ENCODE assay signal across 25 mouse cellular contexts in the genomic region with DNA sequence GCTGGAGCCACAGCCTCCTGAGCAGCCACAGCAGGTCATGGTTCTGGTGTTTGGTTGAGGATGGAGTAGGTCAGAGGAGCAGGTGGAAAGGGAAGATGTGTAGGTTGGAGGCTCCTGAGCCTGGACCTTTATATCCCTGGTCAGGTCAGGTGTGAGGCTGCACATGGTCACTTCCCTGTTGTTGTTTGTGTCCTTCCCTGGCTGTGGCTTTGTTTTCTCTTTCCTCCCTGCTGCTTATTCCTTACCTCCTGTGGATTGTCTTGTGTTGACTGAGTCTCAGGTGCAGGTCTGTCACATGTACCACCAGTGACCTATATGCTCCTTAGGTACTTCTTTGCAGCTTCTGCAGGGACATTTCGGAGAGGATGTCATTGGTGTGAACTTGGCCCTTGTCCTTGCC. TPM values are rescaled to one million over a fixed set of nuclear protein-coding genes. Genes with fewer than 3 reads are reported as not detected.
A peak's percentile ranks its signal among the peaks of the same experiment; 100 is the strongest.
DNase-seq lines count a peak whose midpoint lies in the region; ATAC-seq and TF ChIP-seq lines count a peak whose summit lies in the region.
"Had no signal": no experiment of that assay in that cellular context is flagged by ENCODE, and none has a peak within 500 bp of the region (broad histone marks: within the 10 kb centered on the region; RNA-seq: fewer than 3 reads in every experiment).

A gene (minus strand): TSS at position 101 of the 400 bp plus-strand sequence.

- H3K9me3 ChIP-seq in G1E (replicated peaks) = no peaks in the 10 kb centered on the region

- DNase-seq in G1E (ENCODE audit: low spot score) = peak; percentile 6
- no peak for DNase-seq in adrenal gland, adult (ENCODE audit: inconsistent age in 2 of 2, low spot score in 1 of 2)
- DNase-seq: adrenal gland, adult 2 months; adrenal gland, adult 8-10 months; adrenal gland, postnatal 10 days; adrenal gland, postnatal 14 days; adrenal gland, postnatal 25 days; adrenal gland, postnatal 36 days; B cell, adult 2 months; cerebellum, adult 11 months; cerebellum, adult 11-12 months; cerebellum, adult 18-20 months; cerebellum, adult 2 months; cerebellum, adult 8-10 months; cerebellum, adult 9-10 months had no signal

- no peak for ATAC-seq in G1E (ENCODE audit: extremely low read depth, insufficient number of reproducible peaks, low FRiP score, poor library complexity, severe bottlenecking)
- ATAC-seq: activated CD4-positive, CD25-positive, alpha-beta regulatory T cell, adult 4 months; CD4-positive, CD25-positive, alpha-beta regulatory T cell, adult 4 months; Patski had no signal

- H3K4me3 ChIP-seq in G1E (ENCODE audit: low read depth, low read length) = no peak within 1 kb of the TSS

- TF ChIP-seq CTCF in G1E (IDR thresholded peaks at IDR 0.05; ENCODE audit: low read depth, low read length) = no peak

- H3K27me3 ChIP-seq in G1E (ENCODE audit: insufficient read depth, low read length) = peaks cover 2% of the 10 kb centered on the region; the same call in 1 of the 2 replicates
- H3K27me3 ChIP-seq: Patski had no signal

- no peaks in the 10 kb centered on the region for H3K4me1 ChIP-seq in G1E (ENCODE audit: insufficient read depth, low read depth, low read length)

- H3K36me3 ChIP-seq in G1E (replicated peaks) = no peaks in the 10 kb centered on the region

RNA-seq across cellular contexts. Expression of the gene that starts here (rescaled TPM):
- total RNA-seq in G1E (2014; fragmentation: Nextera tagmentation) = not detected in 2 replicates
- total RNA-seq in G1E (2017) = not detected in 2 replicates
- polyA plus RNA-seq in G1E (2012) = not detected in 2 replicates
- total RNA-seq: adrenal gland, adult 18-20 months; adrenal gland, adult 2 months; adrenal gland, adult 8-10 months; adrenal gland, postnatal 10 days; adrenal gland, postnatal 14 days; adrenal gland, postnatal 25 days; adrenal gland, postnatal 36 days; adrenal gland, postnatal 4 days; CH12.LX; ES-E14; MEL had no signal
- polyA plus RNA-seq: activated CD4-positive, CD25-positive, alpha-beta regulatory T cell, adult 4 months; adrenal gland, adult 2 months; brain, embryonic 14.5 days; C2C12; CD4-positive, CD25-positive, alpha-beta regulatory T cell, adult 4 months; cerebellum, adult 2 months; Patski had no signal

Comparison
In these comparisons a context has a peak if more than half of its experiments do, and no peak if none do; other contexts are left out.
1. Peak in DNase-seq in G1E; RNA of the gene not detected or under 1 TPM.